Mouse (Mus musculus) embryonic facial prominence, embryonic 12.5 days (tissue): ENCODE measurements around the gene Hamp. TPM values are rescaled to one million over a fixed set of nuclear protein-coding genes. Genes with fewer than 3 reads are reported as not detected.

ENCODE experiments used
- polyA plus RNA-seq: library from polyadenylated mRNA; unstranded; fragments of >200 nt; fragmentation: Nextera tagmentation; extraction: Ambion mirVana; gene quantifications from 2 replicates; pipeline ENCODE4 v1.2.1, GENCODE M21; 2016

Hamp gene
- polyA plus RNA-seq, 1 experiment from 2014 or later = not detected

Other genes with a start within 250 kb of the Hamp start
- not detected in 2 replicates for gene 2200002J24Rik, start 245.1 kb downstream of the Hamp start, polyA plus RNA-seq
- 0.50 and 0.96 TPM in 2 replicates for gene Atp4a, start 231.8 kb downstream of the Hamp start, polyA plus RNA-seq
- gene Tmem147, start 214.5 kb downstream of the Hamp start, polyA plus RNA-seq = 156 and 166 TPM in 2 replicates
- gene Gapdhs, start 200.4 kb downstream of the Hamp start, polyA plus RNA-seq = 0.62 and 0.97 TPM in 2 replicates
- 1.1 and 1.3 TPM in 2 replicates for gene Sbsn, start 192.6 kb downstream of the Hamp start, polyA plus RNA-seq
- gene Dmkn, start 180.3 kb downstream of the Hamp start, polyA plus RNA-seq = 0.32 TPM in 1 of 2 replicates, not detected in the other
- gene Krtdap, start 156.1 kb downstream of the Hamp start, polyA plus RNA-seq = 1.0 and 1.1 TPM in 2 replicates
- gene Ffar2, start 120.3 kb downstream of the Hamp start, polyA plus RNA-seq = 0.24 TPM in 1 of 2 replicates, not detected in the other
- gene Ffar3, start 87.9 kb downstream of the Hamp start, polyA plus RNA-seq = 0.13 TPM in 1 of 2 replicates, not detected in the other
- not detected in 2 replicates for gene Ffar1, start 82.5 kb downstream of the Hamp start, polyA plus RNA-seq
- 0.09 and 0.17 TPM in 2 replicates for gene Cd22, start 63.7 kb downstream of the Hamp start, polyA plus RNA-seq
- 0.26 and 0.29 TPM in 2 replicates for gene Mag, start 29.2 kb downstream of the Hamp start, polyA plus RNA-seq
- gene Hamp2, start 19.4 kb downstream of the Hamp start, polyA plus RNA-seq = not detected in 2 replicates
- 31.8 and 32.7 TPM in 2 replicates for gene Usf2, start 12.8 kb upstream of the Hamp start, polyA plus RNA-seq
- gene Lsr, start 29.4 kb upstream of the Hamp start, polyA plus RNA-seq = 25.6 and 26.2 TPM in 2 replicates
- 1.4 and 2.0 TPM in 2 replicates for gene Fam187b, start 29.8 kb upstream of the Hamp start, polyA plus RNA-seq
- gene Fxyd5, start 98.4 kb upstream of the Hamp start, polyA plus RNA-seq = 11.0 and 13.6 TPM in 2 replicates
- 26.0 and 36.0 TPM in 2 replicates for gene Fxyd7, start 107.4 kb upstream of the Hamp start, polyA plus RNA-seq
- gene Fxyd1, start 113.2 kb upstream of the Hamp start, polyA plus RNA-seq = 24.2 and 31.1 TPM in 2 replicates
- gene Lgi4, start 115.3 kb upstream of the Hamp start, polyA plus RNA-seq = 1.5 and 2.0 TPM in 2 replicates
- gene Fxyd3, start 132.7 kb upstream of the Hamp start, polyA plus RNA-seq = 16.6 and 19.2 TPM in 2 replicates
- 3.7 and 4.2 TPM in 2 replicates for gene Hpn, start 171.3 kb upstream of the Hamp start, polyA plus RNA-seq
- 4.5 and 5.1 TPM in 2 replicates for gene Scn1b, start 183.0 kb upstream of the Hamp start, polyA plus RNA-seq
- 97.4 and 109 TPM in 2 replicates for gene Gramd1a, start 211.9 kb upstream of the Hamp start, polyA plus RNA-seq